Mouse (Mus musculus) CH12.LX (cell line): ENCODE results near the gene Gm5089. TPM values are rescaled to one million over a fixed set of nuclear protein-coding genes. Genes with fewer than 3 reads are reported as not detected.

Experiments
- DNase-seq: peaks from one replicate; pipeline ENCODE4 v3.0.0-alpha.2; 2013; ENCODE audit errors: extremely low read depth
- H3K27ac ChIP-seq: 2 replicates; pipeline ENCODE4 v1.5.1; 2012; ENCODE audit warnings: low read depth, mild to moderate bottlenecking, control low read depth, moderate library complexity; ENCODE audit not compliant: insufficient read depth
- H3K27me3 ChIP-seq: replicated peaks from 2 replicates; pipeline ENCODE3; 2012; ENCODE audit warnings: inconsistent platforms
- H3K36me3 ChIP-seq, 2 experiments: replicated peaks in 1 of 2; 2 replicates each; pipeline versions ENCODE3 to v1.6.1; 2012; ENCODE audit warnings: inconsistent platforms in 1 of 2, low read length in 1 of 2, mild to moderate bottlenecking in 1 of 2, mixed read lengths in 1 of 2, moderate library complexity in 1 of 2; ENCODE audit not compliant: control insufficient read depth in 1 of 2, insufficient read depth in 1 of 2
- H3K4me1 ChIP-seq, 2 experiments: 2 replicates each; pipeline ENCODE4 v1.6.1; 2012; ENCODE audit warnings: inconsistent platforms in 1 of 2, moderate library complexity in 1 of 2; ENCODE audit not compliant: insufficient read depth in 2 of 2, control insufficient read depth in 1 of 2
- H3K4me2 ChIP-seq: 2 replicates; pipeline ENCODE4 v1.6.1; 2012; ENCODE audit warnings: low read depth, mild to moderate bottlenecking, control low read depth; ENCODE audit not compliant: poor library complexity, insufficient read depth, severe bottlenecking
- H3K4me3 ChIP-seq, 3 experiments: fragments of 150-350 bp in 1 of 3; sonication (generic) in 1 of 3; replicated peaks in 1 of 3; 2 replicates each; pipeline versions ENCODE3 to v1.5.1; 2011 to 2012; ENCODE audit warnings: low read depth in 2 of 3, low read length in 2 of 3, mild to moderate bottlenecking in 2 of 3, moderate library complexity in 2 of 3, control low read depth in 1 of 3, improper control_type of control experiment in 1 of 3, inconsistent platforms in 1 of 3, mixed read lengths in 1 of 3; ENCODE audit not compliant: poor library complexity in 1 of 3
- H3K79me2 ChIP-seq: replicated peaks from 2 replicates; pipeline ENCODE4 v1.6.1; 2012; ENCODE audit warnings: mild to moderate bottlenecking, moderate library complexity; ENCODE audit not compliant: control insufficient read depth, poor library complexity, insufficient read depth, severe bottlenecking; ENCODE audit errors: extremely low read depth
- H3K9ac ChIP-seq: 2 replicates; pipeline ENCODE4 v1.6.1; 2012; ENCODE audit warnings: low read depth, mild to moderate bottlenecking, control low read depth, moderate library complexity; ENCODE audit not compliant: insufficient read depth
- H3K9me3 ChIP-seq: replicated peaks from 2 replicates; pipeline ENCODE3; 2012; ENCODE audit warnings: low read length, inconsistent platforms, mixed read lengths
- BHLHE40 ChIP-seq: IDR thresholded peaks from 2 replicates; pipeline ENCODE4 v1.6.1; 2011; ENCODE audit warnings: mild to moderate bottlenecking, low read depth, low read length, improper control_type of control experiment
- ELF1 ChIP-seq: IDR thresholded peaks from 2 replicates; pipeline ENCODE4 v1.6.1; 2014; ENCODE audit warnings: low read depth, mild to moderate bottlenecking, inconsistent platforms, low read length, improper control_type of control experiment
- EP300 ChIP-seq: IDR thresholded peaks from 2 replicates; pipeline ENCODE4 v1.6.1; 2011; ENCODE audit warnings: low read length, improper control_type of control experiment
- ETS1 ChIP-seq: conservative IDR thresholded peaks from 2 replicates; pipeline ENCODE4 v1.6.1; 2012; ENCODE audit warnings: low read depth, mild to moderate bottlenecking, inconsistent platforms, low read length, improper control_type of control experiment, moderate library complexity
- HCFC1 ChIP-seq: IDR thresholded peaks from 2 replicates; pipeline ENCODE4 v1.6.1; 2012; ENCODE audit warnings: low read depth, mild to moderate bottlenecking, inconsistent platforms, low read length, improper control_type of control experiment
- IRF4 ChIP-seq: IDR thresholded peaks from 2 replicates; pipeline ENCODE4 v1.6.1; 2014; ENCODE audit warnings: low read depth, mild to moderate bottlenecking, inconsistent platforms, low read length, improper control_type of control experiment
- MAX ChIP-seq: IDR thresholded peaks from 2 replicates; pipeline ENCODE4 v1.6.1; 2011; ENCODE audit warnings: low read length, improper control_type of control experiment
- MEF2A ChIP-seq: IDR thresholded peaks from 2 replicates; pipeline ENCODE4 v1.6.1; 2014; ENCODE audit warnings: low read depth, mild to moderate bottlenecking, inconsistent platforms, low read length, improper control_type of control experiment, borderline replicate concordance
- MXI1 ChIP-seq: IDR thresholded peaks from 2 replicates; pipeline ENCODE4 v1.6.1; 2011; ENCODE audit warnings: mild to moderate bottlenecking, low read depth, low read length, improper control_type of control experiment
- PAX5 ChIP-seq: IDR thresholded peaks from 2 replicates; pipeline ENCODE4 v1.6.1; 2012; ENCODE audit warnings: low read length, inconsistent platforms, mixed read lengths
- POLR2A ChIP-seq: IDR thresholded peaks from 2 replicates; pipeline ENCODE4 v1.6.1; 2011; ENCODE audit warnings: low read depth, mild to moderate bottlenecking, improper control_type of control experiment, low read length
- POLR2AphosphoS2 ChIP-seq: IDR thresholded peaks from 2 replicates; pipeline ENCODE4 v1.6.1; 2011; ENCODE audit warnings: low read depth, low read length, improper control_type of control experiment
- UBTF ChIP-seq: IDR thresholded peaks from 2 replicates; pipeline ENCODE4 v1.6.1; 2012; ENCODE audit warnings: low read depth, mild to moderate bottlenecking, inconsistent platforms, low read length, improper control_type of control experiment, moderate library complexity
- ZC3H11A ChIP-seq: IDR thresholded peaks from 2 replicates; pipeline ENCODE4 v1.6.1; 2012; ENCODE audit warnings: low read depth, mild to moderate bottlenecking, inconsistent platforms, low read length, improper control_type of control experiment
- ZKSCAN1 ChIP-seq: IDR thresholded peaks from 2 replicates; pipeline ENCODE4 v1.6.1; 2012; ENCODE audit warnings: low read depth, inconsistent platforms, low read length, improper control_type of control experiment, borderline replicate concordance
- ZMIZ1 ChIP-seq: IDR thresholded peaks from 2 replicates; pipeline ENCODE4 v1.6.1; 2012; ENCODE audit warnings: low read depth, mild to moderate bottlenecking, inconsistent platforms, low read length, improper control_type of control experiment
- dilution Hi-C: fragments of 300-500 bp; cut with MboI; formaldehyde crosslinking; loops from 2 replicates; pipeline ENCODE4 v1.14.3; 2020; ENCODE audit warnings: low sequenced_read_pairs; ENCODE audit not compliant: extremely low pct_unique_long_range_greater_than_20kb, extremely low pct_ligation_motif_present
- in situ Hi-C: fragments of 300-500 bp; cut with MboI; formaldehyde crosslinking; loops from 3 replicates; pipeline ENCODE4 v1.14.3; 2019; ENCODE audit warnings: low sequenced_read_pairs, low pct_ligation_motif_present, low pct_unique_long_range_greater_than_20kb, mixed read lengths
- polyA plus RNA-seq: library from polyadenylated mRNA; unstranded; fragments of >175 nt; gene quantifications from 2 replicates; pipeline ENCODE4 v1.2.1, GENCODE M21; 2012; ENCODE audit warnings: low read depth; ENCODE audit not compliant: insufficient read length
- total RNA-seq, 2 experiments: library from RNA; depleted of rRNA; stranded (reverse); fragments of 300-350 nt in 1 of 2; fragments of >200 nt in 1 of 2; gene quantifications; 2 replicates each; pipeline ENCODE4 v1.2.3; 2012 to 2014

Gene Gm5089
- total and polyA plus RNA-seq, 3 experiments, result not detected

- Histone ChIP-seq H3K36me3 (no peaks in the 10 kb centered on the region), H3K4me2 (peak overlapping the region; percentile 67; the same call in 1 of the 2 replicates), H3K9ac (0 out of 2 replicates have a peak overlapping the region, but pooled peaks have one; percentile 19), H3K9me3 (no peaks in the 10 kb centered on the region), H3K27me3 (no peaks in the 10 kb centered on the region), H3K79me2 (no peaks in the 10 kb centered on the region), H3K4me1 (peaks cover 4 to 26% of the 10 kb centered on the region in 2 experiments; a peak in 2 of 4 replicates), H3K4me3 (no peak overlapping the region), H3K27ac (no peak overlapping the region)
- DNase-seq, result no peak
- in situ Hi-C loops (no loop called here), dilution Hi-C loops (no loop called here)
- TF ChIP-seq ZKSCAN1 (no peak), BHLHE40 (peak; percentile 74), MAX (no peak), EP300 (peak; percentile 56; the same call in 1 of the 2 replicates), HCFC1 (no peak), ELF1 (no peak), UBTF (no peak), POLR2AphosphoS2 (no peak), POLR2A (no peak), IRF4 (peak; percentile 81), ETS1 (0 out of 2 replicates have a peak, but pooled peaks have one; percentile 15), MEF2A (peak; percentile 49; the same call in 1 of the 2 replicates)
Observed at GRCm38 (mm10) chr14:122485635-122486181, 34.8 kb upstream of the Gm5089 start.

- Histone ChIP-seq H3K4me2 (0 out of 2 replicates have a peak overlapping the region, but pooled peaks have one; percentile 67), H3K9me3 (no peaks in the 10 kb centered on the region), H3K9ac (no peak overlapping the region), H3K4me3 (no peak overlapping the region), H3K36me3 (no peaks in the 10 kb centered on the region), H3K27me3 (no peaks in the 10 kb centered on the region), H3K27ac (no peak overlapping the region), H3K79me2 (no peaks in the 10 kb centered on the region), H3K4me1 (peaks cover 4 to 26% of the 10 kb centered on the region in 2 experiments; a peak in 2 of 4 replicates)
- in situ Hi-C loops, result no loop called here
- dilution Hi-C loops, result no loop called here
- no peak for DNase-seq
- TF ChIP-seq PAX5, result no peak
- TF ChIP-seq ZMIZ1, result no peak
- TF ChIP-seq BHLHE40, result no peak
- no peak for TF ChIP-seq MXI1
- no peak for TF ChIP-seq MAX
- TF ChIP-seq ZC3H11A, result no peak
Observed at GRCm38 (mm10) chr14:122484844-122485551, 34.1 kb upstream of the Gm5089 start.
